Mouse (Mus musculus) heart, adult 8-10 months (tissue): ENCODE measurements around the gene Gm21761. TPM values are rescaled to one million over a fixed set of nuclear protein-coding genes. Genes with fewer than 3 reads are reported as not detected.

Source experiments
- total RNA-seq, 4 experiments: library from RNA; stranded (reverse); gene quantifications; 2 replicates each; pipeline ENCODE4 v1.2.4; 2022

The Gm21761 gene
- total RNA-seq, 4 experiments from 2014 or later: not detected

Other genes starting within 250 kb of the Gm21761 start
- 10 to 100 TPM; 29.3 to 35.0 (median 32.5) TPM for gene Hmgcs1, start 238.9 kb downstream of the Gm21761 start, total RNA-seq
- 1 to 10 TPM; 1.4 to 2.0 (median 1.8) TPM for gene Nim1k, start 173.4 kb downstream of the Gm21761 start, total RNA-seq
- gene Zfp131, start 138.4 kb downstream of the Gm21761 start, total RNA-seq: 10 to 100 TPM; 18.1 to 21.7 (median 19.3) TPM
- gene AF067063, start 99.1 kb downstream of the Gm21761 start, total RNA-seq: not detected
- not detected for gene D13Ertd608e, start 93.3 kb downstream of the Gm21761 start, total RNA-seq
- gene Tcstv1, start 34.5 kb downstream of the Gm21761 start, total RNA-seq: not detected
- gene B020031M17Rik, start 21.5 kb upstream of the Gm21761 start, total RNA-seq: not detected
- not detected for gene Gm36079, start 97.7 kb upstream of the Gm21761 start, total RNA-seq
- gene Gm21188, start 122.9 kb upstream of the Gm21761 start, total RNA-seq: under 1 TPM in 3 of 4 experiments, not detected in 1; 0.22 to 0.72 (median 0.28) TPM
- not detected for gene Gm20767, start 211.0 kb upstream of the Gm21761 start, total RNA-seq
- gene Gm21818, start 243.2 kb upstream of the Gm21761 start, total RNA-seq: not detected